Mouse (Mus musculus) embryonic facial prominence, embryonic 10.5 days (tissue): Measurements from ENCODE around the gene Ncoa1. TPM values are rescaled to one million over a fixed set of nuclear protein-coding genes. Genes with fewer than 3 reads are reported as not detected.

Experiments
- DNase-seq: peaks from one replicate; pipeline ENCODE4 v3.0.0-alpha.2; 2017; ENCODE audit warnings: low spot score
- H3K27ac ChIP-seq: fragments of 300-500 bp; sonication (generic); replicated peaks from 2 replicates; pipeline ENCODE4 v1.5.1; 2016; ENCODE audit warnings: mild to moderate bottlenecking
- H3K27me3 ChIP-seq: fragments of 300-500 bp; sonication (generic); replicated peaks from 2 replicates; pipeline ENCODE4 v1.6.1; 2016; ENCODE audit warnings: low read depth, mild to moderate bottlenecking; ENCODE audit not compliant: poor library complexity, severe bottlenecking
- H3K36me3 ChIP-seq: fragments of 300-500 bp; sonication (generic); replicated peaks from 2 replicates; pipeline ENCODE4 v1.6.1; 2016; ENCODE audit warnings: mild to moderate bottlenecking, moderate library complexity
- H3K4me1 ChIP-seq: fragments of 300-500 bp; sonication (generic); 2 replicates; pipeline ENCODE4 v1.6.1; 2016
- H3K4me3 ChIP-seq: fragments of 300-500 bp; sonication (generic); 2 replicates; pipeline ENCODE4 v1.5.1; 2016; ENCODE audit warnings: mild to moderate bottlenecking, moderate library complexity
- H3K9me3 ChIP-seq: fragments of 300-500 bp; sonication (generic); 2 replicates; pipeline ENCODE4 v1.6.1; 2016; ENCODE audit warnings: mild to moderate bottlenecking
- WGBS: fragments of 180-500 bp; shearing (Covaris S2); methylation state at CpG from one replicate; pipeline ENCODE4 v1.1.7; 2016; 5-methylcytosine and 5-hydroxymethylcytosine counted together
- polyA plus RNA-seq: library from polyadenylated mRNA; unstranded; fragments of >200 nt; fragmentation: Nextera tagmentation; extraction: Ambion mirVana; gene quantifications from 2 replicates; pipeline ENCODE4 v1.2.1, GENCODE M21; 2016

The Ncoa1 gene
- polyA plus RNA-seq, 1 experiment from 2014 or later = 2.4 TPM

- DNase-seq = no peak
- H3K4me1 ChIP-seq = peaks cover 11% of the 10 kb centered on the region
- 91% methylated on average over 9 of the region's 9 CpGs for WGBS
- no peak overlapping the region for H3K27ac ChIP-seq
- no peaks in the 10 kb centered on the region for H3K27me3 ChIP-seq
- H3K9me3 ChIP-seq = no peaks in the 10 kb centered on the region
- H3K36me3 ChIP-seq = peaks cover 95% of the 10 kb centered on the region
- no peak overlapping the region for H3K4me3 ChIP-seq
Observed at GRCm38 (mm10) chr12:4211174-4211573, 265.8 kb downstream of the Ncoa1 start.

GRCm38 (mm10) chr12:4209196-4209595 lies 267.8 kb downstream of the Ncoa1 start:
- Histone ChIP-seq H3K4me3 (no peak overlapping the region), H3K27ac (no peak overlapping the region), H3K27me3 (no peaks in the 10 kb centered on the region), H3K9me3 (no peaks in the 10 kb centered on the region), H3K36me3 (peaks cover 93% of the 10 kb centered on the region), H3K4me1 (peaks cover 11% of the 10 kb centered on the region)
- WGBS = 95% methylated on average over 9 of the region's 9 CpGs
- DNase-seq = no peak

- Histone ChIP-seq H3K27ac (no peak overlapping the region), H3K9me3 (no peaks in the 10 kb centered on the region), H3K4me3 (no peak overlapping the region), H3K4me1 (peaks cover 11% of the 10 kb centered on the region), H3K36me3 (peaks cover 92% of the 10 kb centered on the region), H3K27me3 (no peaks in the 10 kb centered on the region)
- DNase-seq = peak; percentile 38
- WGBS = 82% methylated on average over 15 of the region's 15 CpGs
Observed at GRCm38 (mm10) chr12:4208405-4209133, 268.4 kb downstream of the Ncoa1 start.

GRCm38 (mm10) chr12:4206106-4206505 lies 270.9 kb downstream of the Ncoa1 start:
- no peak overlapping the region for H3K27ac ChIP-seq
- no peak for DNase-seq
- H3K4me1 ChIP-seq = peaks cover 2% of the 10 kb centered on the region; the same call in 1 of the 2 replicates
- no peak overlapping the region for H3K4me3 ChIP-seq
- no peaks in the 10 kb centered on the region for H3K9me3 ChIP-seq
- H3K27me3 ChIP-seq = no peaks in the 10 kb centered on the region
- peaks cover 78% of the 10 kb centered on the region for H3K36me3 ChIP-seq
- 97% methylated on average over 11 of the region's 11 CpGs for WGBS

- Histone ChIP-seq H3K4me1 (peaks cover 6% of the 10 kb centered on the region; the same call in 1 of the 2 replicates), H3K36me3 (peaks cover 68% of the 10 kb centered on the region), H3K9me3 (no peaks in the 10 kb centered on the region), H3K4me3 (no peak overlapping the region), H3K27me3 (no peaks in the 10 kb centered on the region), H3K27ac (no peak overlapping the region)
- no peak for DNase-seq
- WGBS = 89% methylated on average over 4 of the region's 4 CpGs
Observed at GRCm38 (mm10) chr12:4202206-4202605, 274.8 kb downstream of the Ncoa1 start.

GRCm38 (mm10) chr12:4201454-4202200 lies 275.4 kb downstream of the Ncoa1 start:
- H3K4me3 ChIP-seq = no peak overlapping the region
- H3K27ac ChIP-seq = no peak overlapping the region
- WGBS = 89% methylated on average over 13 of the region's 13 CpGs
- no peaks in the 10 kb centered on the region for H3K9me3 ChIP-seq
- H3K4me1 ChIP-seq = peaks cover 6% of the 10 kb centered on the region; the same call in 1 of the 2 replicates
- no peaks in the 10 kb centered on the region for H3K27me3 ChIP-seq
- no peak for DNase-seq
- H3K36me3 ChIP-seq = peaks cover 66% of the 10 kb centered on the region

GRCm38 (mm10) chr12:4199271-4199670 lies 277.7 kb downstream of the Ncoa1 start:
- H3K27me3 ChIP-seq = no peaks in the 10 kb centered on the region
- no peaks in the 10 kb centered on the region for H3K9me3 ChIP-seq
- peaks cover 6% of the 10 kb centered on the region; the same call in 1 of the 2 replicates for H3K4me1 ChIP-seq
- no peak for DNase-seq
- peaks cover 48% of the 10 kb centered on the region for H3K36me3 ChIP-seq
- 94% methylated on average over 11 of the region's 11 CpGs for WGBS
- H3K4me3 ChIP-seq = no peak overlapping the region
- H3K27ac ChIP-seq = no peak overlapping the region

- H3K27ac ChIP-seq = no peak overlapping the region
- H3K36me3 ChIP-seq = peaks cover 44% of the 10 kb centered on the region
- WGBS = 92% methylated on average over 4 of the region's 4 CpGs
- H3K4me1 ChIP-seq = peaks cover 10% of the 10 kb centered on the region
- H3K4me3 ChIP-seq = no peak overlapping the region
- no peaks in the 10 kb centered on the region for H3K9me3 ChIP-seq
- no peak for DNase-seq
- no peaks in the 10 kb centered on the region for H3K27me3 ChIP-seq
Observed at GRCm38 (mm10) chr12:4198702-4199101, 278.3 kb downstream of the Ncoa1 start.

Other genes starting within 250 kb of the Ncoa1 start
- 5.9 and 6.0 TPM in 2 replicates for gene Ptrhd1, start 243.2 kb downstream of the Ncoa1 start, polyA plus RNA-seq
- gene Cenpo, start 242.9 kb downstream of the Ncoa1 start, polyA plus RNA-seq = 22.8 and 23.5 TPM in 2 replicates
- 17.6 and 17.9 TPM in 2 replicates for gene Itsn2, start 115.5 kb upstream of the Ncoa1 start, polyA plus RNA-seq
- not detected in 2 replicates for gene Gm3625, start 115.7 kb upstream of the Ncoa1 start, polyA plus RNA-seq